Mouse (Mus musculus) cerebellum, adult 8-10 months (tissue): ENCODE data around the gene Kif26b.

Source experiments
- DNase-seq: peaks from one replicate; pipeline ENCODE4 v3.0.0; 2022

Gene Kif26b

DNA sequence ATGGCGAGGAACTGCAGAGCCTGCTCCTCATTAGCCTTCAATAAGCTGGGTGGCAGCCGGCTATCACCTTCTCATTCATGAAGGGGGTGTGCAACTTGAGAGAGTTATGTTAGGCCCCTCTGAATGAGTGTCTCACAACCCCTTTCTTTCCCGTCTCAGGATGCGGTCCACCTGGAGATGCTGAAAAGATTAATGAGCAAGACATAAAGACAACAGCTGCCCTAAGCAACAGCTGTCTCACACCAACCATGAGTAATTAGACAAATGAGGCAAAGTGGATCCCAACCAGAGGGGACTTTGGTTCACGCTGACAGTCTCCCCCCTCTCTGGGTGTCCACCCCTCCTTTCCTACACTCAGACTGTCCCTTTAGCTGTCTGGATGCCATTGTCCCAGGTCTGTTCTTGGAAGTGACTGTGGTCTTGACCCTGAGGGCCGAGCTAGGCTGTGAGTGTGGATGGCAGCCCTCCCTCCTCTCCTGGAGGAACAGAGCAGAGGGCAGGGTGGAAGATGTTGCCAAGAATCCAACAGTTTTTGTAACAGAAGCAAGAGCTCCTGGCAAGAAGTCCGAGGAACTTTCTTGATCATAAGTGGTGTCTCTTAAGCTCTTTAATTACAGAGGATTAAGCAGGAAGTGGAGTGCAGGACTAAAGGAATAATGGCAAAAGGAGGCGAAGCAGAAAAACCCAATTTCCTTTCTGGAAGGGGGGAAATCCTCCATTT lies 331.9 kb downstream of the Kif26b start:
- no peak for DNase-seq

DNA sequence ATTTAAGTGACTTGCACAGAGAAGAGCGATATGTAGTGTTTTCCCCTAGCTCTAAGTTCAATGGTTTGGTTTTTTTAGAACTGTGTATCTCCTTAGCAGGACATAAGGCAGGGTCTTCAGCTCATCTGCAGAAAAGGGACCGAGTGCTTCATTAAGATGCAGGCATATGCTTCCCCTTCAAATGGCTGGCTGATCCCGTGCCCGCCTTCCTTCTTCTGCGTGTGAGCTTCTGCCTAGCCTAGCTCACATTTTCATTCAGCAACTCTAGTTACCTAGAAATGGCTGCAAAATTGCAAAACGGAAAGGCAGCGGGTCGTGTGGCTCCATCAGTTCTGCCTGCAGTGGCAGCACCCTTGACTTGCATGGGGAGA lies 332.5 kb downstream of the Kif26b start:
- no peak for DNase-seq

DNA sequence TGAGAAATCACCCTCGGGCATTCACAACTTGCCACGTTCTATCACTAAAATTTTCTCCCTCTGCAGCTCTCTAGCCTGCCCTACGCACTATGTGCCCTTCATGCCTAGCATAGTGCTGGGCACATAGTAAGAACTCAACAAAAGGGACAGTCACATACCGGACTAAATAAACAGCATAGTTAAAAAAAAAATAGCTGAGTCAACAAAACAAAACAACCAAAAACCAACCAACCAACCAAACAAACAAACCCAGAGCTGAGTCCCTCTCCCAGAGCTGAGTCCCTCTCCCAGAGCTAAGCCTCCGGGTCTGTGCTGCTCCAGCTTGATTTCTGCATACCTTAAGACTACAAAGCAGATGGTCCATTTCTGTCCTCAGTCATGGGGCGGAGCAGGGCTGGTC lies 334.8 kb downstream of the Kif26b start:
- DNase-seq, result no peak

DNA sequence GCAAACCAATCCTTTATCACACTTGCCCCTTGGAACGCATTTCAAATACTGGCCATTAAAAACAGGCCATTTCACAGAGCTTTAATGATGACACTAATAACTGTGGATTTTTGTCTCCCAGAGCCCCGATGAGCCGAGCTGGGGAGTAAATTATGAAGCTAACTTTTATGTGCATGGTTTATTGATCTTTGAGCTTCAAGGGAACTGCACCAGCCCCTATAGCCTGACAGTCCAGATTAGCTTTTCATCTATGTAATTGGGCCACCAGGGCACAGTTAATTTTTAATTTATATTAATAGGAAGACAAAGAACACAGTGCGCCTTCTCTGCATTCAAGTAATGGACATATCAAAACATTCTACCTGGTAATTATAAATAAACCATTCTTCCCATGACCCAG lies 335.4 kb downstream of the Kif26b start:
- DNase-seq, result no peak

DNA sequence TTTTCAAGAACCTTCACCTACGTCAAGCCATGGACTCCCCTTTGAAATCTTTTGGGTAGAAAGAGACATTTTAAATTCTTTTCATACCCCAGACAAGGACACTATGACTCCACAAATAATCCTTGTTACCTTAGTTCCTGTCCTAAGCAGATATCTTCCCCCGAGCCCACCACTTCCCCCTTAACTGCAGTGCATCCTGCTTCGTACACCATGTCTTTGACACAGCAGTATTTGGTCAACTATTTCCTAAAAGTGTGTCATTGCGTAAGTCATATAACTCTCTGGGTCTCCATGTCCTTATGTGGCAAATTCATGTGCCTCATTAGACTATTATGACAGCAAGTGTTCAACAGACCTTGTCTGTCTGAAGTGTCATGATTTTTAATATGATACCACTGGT lies 337.8 kb downstream of the Kif26b start:
- DNase-seq, result no peak

DNA sequence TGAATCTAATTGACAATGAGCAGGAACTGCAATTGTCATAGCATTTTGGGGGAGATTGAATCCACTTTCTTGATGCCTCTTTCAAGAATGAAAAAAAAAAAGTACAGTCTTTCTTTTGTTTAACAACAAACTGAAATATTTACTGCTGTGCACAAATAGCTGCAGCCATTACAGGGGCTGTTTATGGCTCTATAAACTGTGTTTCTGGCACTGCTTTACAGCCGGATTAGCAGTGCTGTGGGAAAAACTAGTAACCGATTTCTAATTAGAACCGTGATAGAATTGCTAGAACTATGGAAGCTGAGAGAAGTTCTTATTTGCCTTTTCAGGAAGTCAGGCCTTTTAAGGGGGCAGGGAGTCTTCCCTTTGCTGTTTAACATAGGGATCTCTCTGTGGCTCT lies 342.1 kb downstream of the Kif26b start:
- no peak for DNase-seq

DNA sequence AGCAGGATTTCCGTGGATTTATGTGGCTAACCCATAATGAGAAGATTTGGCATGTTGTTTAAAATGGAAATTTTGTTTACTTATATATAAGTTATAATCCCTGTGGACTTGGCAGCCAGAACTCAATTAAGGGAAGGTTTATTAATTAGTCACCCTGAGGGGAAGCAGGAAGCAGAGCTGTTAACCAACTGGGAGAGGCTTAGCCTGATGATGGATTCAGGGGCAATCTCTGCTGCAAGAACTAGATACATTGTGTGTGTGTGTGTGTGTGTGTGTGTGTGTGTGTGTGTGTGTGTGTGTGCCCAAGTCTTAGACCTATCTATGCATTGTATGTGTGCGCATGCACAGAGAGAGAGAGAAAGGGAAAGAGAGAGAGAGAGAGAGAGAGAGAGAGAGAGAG lies 348.0 kb downstream of the Kif26b start:
- DNase-seq, result no peak

DNA sequence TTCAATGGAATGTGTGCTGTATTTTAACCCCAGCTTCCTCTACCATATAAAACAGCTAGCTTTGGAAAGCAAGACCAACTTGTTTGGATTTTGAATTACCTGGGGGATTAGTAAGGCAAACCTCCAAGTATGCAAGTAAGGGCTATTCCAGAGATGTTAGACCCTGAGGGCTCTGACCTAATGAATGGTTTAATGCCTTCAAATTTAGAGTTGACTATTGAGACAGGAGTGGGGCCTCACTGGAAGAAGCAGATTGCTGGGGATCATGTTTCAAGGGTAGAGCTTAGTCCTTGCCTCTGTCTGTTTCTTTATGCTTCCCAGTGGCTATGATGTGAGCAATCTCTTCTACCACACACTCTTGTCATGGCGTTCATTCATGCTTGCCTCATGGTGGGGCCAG lies 349.8 kb downstream of the Kif26b start:
- DNase-seq, result no peak

DNA sequence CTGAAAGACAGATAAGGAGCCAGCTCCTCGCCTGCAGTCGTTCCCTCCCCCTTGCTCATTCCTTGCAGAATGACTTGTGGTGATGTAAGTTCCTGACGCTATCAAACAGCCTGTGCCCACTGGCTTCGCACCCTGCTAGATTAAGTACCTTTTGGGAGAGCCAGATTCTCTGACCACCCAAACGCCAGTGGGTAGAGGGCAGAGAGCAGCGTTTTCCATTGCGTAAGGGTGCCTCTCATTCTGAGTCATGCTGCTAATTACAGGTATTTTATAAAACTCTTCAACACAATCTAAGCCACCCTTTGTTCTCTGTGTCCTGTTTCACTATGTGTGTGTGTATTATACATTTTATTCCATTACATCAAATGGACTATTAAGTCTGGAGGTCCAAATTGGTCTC lies 352.0 kb downstream of the Kif26b start:
- DNase-seq, result no peak

DNA sequence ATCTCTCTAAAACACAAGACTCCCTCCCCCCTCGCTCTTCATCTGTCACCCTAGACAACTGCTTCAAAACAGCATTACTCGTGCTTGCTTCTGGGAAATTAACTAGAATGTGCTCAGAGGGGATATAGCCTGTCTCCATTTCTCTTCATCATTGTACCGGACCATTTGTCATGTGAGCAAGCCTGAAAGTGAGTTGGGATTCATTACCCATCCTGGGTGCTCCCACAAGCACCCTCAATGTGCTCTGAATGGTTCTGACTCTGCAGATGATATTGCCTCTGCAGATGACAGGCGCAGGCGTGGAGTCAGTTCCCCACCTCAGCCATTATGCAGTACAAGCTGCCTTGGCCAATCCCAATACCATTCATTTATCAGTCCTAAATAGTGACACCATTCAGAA lies 357.7 kb downstream of the Kif26b start:
- DNase-seq, result no peak

DNA sequence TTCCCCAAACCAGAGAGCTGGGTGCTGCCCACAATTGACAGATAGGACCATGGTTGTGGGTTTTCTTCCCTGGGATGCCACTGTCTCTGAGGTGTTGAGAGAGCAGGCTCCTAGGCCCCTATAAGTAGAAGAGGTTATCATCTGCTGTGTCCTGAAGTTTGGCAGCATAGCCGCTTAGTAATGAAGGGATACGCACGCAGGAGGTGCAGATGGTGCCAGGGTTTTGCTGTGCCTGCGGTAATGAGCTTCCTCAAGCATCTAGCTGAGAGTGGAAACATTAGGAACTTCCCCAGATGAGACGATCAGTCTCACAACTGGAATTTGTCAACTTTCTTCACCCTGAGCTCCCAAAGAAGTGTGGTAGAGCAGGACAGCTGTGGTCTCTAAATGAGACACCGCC lies 363.5 kb downstream of the Kif26b start:
- no peak for DNase-seq

DNA sequence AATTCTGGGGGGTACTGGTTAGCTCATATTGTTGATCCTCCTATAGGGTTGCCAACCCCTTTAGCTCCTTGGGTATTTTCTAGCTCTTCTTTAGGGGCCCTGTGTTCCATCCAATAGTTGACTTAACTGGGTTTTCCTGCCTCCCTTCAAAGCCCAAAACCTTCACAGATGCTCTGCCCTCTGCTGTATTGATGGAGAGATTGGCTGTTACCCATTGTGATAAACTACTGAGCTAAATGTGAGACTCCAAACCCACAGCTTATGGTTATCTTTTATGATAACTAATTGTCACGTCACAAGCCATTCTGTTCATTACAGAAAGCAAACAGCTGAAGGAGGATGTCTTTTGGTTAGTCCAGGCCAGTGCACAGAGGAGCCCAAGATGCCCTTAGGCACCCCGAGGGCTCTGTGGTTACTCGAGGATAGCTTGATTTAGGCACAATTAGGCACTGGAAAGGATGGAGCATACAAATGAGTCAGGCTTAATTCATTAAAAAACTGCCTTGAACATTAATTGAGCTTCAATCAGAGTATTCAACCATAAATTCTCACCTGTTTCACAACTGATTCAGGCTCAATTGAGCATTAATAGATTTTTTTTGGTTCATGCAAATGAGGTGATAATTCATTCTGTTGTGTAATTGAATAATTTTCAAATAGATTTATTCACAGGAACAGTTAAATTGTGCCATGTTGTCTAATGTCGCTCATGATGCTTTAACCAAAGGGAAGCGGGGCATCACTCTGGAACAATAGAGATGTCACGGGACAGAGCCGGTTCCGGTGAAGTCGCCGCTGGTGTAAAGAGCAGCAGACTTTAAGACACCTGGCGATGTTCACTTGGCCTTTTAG lies 364.5 kb downstream of the Kif26b start:
- DNase-seq, result no peak

DNA sequence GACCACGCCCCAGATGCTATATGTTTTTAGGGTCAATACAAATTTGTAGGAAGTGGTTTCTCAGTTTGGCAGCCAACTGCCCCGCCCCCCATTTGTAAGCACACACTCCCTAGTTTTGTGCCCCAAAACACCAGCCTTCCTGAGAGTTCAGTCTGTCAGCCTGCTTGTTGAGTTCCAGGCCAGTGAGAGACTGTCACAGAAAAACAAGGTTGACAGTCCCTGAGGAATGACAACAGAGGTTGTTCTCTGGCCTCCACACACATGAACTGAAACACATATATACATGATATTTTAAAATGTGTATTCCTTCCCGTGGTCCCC lies 365.1 kb downstream of the Kif26b start:
- DNase-seq, result no peak

DNA sequence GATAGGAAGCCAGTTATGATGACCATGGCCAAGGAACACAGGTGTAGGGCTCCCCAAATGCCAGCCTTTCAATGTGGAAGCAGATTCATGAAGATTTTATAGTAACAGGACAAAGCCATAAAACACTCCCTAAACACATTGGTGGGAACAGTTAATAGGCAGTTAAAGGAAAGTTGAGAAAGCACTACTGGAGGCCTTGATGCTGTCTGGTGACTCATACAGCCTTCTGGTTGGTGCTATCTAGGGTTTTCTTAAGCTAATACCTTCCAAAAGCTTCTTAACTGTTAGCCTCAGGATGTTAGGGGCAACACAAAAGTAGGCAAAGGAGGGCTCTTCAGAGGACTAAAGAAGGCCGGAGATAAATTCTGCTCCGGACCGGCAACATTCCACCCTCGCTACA lies 366.7 kb downstream of the Kif26b start:
- DNase-seq, result no peak

DNA sequence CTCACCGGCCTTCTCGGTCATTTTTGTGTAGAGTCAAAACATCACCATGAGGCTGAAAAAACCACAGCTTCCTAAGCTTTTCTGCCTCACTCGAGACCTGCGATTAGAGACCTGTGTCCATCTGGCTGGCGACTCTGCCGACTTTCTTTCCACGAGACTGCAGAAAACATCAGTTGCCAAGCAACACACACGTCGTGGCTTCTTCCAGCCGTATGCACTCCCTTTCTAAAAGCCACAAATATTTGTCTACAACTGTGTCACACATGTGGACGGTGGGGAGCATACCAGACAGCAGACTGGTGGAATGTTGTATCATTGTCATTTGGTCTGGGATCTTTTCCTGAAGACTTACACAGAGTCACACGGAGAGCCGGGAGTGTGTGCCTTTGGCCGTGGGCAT lies 382.0 kb downstream of the Kif26b start:
- DNase-seq, result no peak

DNA sequence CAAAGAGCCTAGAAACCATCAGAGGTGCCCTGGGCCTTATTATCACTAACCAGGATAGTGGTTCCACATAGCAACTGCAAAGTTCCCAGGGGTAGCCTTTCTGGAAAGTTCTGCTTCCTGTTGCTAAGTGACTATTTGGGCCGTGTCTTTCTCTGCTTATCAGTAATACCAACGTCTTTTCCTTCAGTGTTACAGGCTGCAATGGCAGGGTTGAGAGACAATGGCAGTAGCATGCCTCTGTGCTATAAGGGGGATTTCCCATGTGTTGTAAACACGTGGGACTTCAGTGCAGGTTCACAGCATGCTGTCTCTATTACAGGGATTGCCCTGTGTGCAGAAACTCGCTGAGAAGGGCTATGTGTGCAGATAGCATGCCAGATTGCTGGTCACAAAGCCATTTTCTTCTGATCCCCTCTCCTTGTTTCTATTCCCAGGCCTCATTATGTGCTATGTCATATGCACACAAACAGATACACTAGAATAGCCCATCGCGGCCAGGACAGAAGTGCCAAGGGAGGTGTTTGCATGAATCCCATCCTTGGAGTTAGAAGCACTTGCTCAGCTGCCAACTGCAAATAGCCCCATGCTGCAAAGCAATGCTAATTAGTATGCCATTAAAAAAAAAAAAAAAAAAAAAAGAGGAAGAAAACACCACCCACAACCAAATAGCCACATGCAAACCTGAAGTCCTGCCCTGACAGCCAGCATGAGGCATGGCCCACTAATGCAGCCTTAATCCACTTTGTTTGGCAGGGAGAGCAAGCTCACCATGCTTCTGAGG lies 384.2 kb downstream of the Kif26b start:
- no peak for DNase-seq

DNA sequence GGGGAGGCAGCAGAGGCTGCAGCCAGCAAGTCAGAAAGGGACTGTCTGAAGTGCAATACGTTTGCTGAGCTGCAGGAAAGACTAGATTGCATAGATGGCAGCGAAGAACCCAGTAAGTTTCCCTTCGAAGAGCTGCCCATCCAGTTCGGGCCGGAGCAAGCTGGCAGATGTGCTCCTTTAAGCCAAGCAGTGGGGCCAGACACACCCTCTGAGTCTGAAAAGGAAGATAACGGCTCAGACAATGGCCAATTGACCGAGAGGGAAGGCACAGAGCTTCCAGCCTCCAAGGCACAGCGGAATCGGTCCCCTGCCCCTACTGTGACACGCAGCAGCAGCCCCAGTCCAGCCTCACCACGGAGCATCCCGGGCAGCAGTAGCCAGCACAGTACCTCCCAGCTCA lies 386.1 kb downstream of the Kif26b start:
- DNase-seq, result no peak

DNA sequence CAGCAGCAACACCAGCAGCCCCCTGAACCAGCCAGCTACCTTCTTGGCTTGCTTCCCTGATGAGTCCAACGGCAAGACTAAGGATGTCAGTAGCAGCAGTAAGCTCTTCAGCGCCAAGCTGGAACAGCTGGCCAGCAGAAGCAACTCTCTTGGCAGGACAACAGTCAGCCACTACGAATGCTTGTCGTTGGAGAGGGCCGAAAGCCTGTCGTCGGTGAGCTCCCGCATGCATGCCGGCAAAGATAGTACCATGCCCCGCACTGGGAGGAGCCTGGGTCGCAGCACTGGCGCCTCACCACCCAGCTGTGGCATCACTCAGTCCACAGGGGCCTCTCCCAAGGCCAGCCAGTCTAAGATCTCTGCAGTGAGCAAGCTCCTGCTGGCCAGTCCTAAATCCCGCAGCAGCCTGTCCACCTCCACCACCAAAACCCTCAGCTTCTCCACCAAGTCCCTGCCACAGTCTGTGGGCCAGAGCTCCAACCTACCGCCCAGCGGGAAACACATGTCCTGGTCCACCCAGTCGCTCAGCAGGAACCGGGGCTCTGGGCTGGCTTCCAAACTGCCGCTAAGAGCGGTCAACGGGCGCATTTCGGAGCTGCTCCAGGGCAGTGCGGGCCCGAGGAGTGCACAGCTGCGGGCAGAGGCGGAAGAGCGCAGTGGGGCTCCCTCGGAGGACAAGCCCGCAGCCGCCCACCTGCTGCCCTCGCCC lies 388.4 kb downstream of the Kif26b start:
- DNase-seq, result no peak

DNA sequence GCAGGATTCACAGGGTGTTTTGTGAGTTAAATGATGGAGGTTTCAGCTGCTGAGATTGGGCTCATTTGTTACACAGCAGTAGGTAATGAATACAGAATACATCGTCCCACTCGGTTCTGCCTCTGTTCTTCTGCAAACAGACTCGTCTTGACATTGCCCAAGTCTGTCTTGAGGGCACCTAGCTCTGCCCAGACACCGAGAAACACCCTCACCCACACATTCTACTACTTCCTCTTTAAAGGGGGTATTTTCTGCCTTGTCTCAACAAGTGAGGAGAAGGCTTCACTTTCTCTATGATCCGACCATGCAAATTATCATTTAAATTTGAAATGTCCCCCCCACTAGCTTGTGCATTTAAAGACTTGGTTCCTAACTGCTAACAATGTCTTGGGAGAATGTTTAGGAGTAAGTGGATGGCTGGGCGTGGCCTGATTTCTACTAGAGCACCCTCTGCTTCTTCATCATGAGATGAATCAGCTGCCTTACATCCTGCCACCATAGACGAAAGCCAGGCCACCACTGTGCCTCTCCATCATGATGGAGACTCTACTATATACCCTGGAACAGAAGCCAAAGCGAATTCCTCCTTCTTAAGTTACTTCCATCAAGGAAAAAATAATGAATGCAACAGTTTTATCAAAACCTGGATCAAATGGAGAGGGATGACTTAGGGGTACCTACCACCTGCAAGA lies 395.7 kb downstream of the Kif26b start:
- DNase-seq, result no peak

DNA sequence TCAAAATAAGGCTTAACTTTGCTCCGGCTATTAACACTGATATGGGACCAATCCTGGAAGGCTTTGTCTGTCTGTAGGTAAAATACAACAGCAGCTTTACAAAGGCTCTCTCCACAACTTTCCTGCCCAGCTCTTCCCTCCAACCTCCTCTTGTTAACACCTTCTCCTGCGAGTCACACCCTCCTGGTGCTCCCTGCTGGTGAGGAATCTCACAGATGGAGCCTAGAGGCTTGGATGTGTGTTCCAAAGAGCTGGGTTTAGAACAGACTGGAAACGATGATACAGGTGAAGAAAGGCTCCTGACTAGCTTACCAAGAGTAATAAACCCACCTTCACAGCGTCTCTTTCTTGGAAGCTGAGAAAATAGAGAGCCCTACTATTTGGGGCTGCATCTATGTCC lies 400.6 kb downstream of the Kif26b start:
- DNase-seq, result no peak

DNA sequence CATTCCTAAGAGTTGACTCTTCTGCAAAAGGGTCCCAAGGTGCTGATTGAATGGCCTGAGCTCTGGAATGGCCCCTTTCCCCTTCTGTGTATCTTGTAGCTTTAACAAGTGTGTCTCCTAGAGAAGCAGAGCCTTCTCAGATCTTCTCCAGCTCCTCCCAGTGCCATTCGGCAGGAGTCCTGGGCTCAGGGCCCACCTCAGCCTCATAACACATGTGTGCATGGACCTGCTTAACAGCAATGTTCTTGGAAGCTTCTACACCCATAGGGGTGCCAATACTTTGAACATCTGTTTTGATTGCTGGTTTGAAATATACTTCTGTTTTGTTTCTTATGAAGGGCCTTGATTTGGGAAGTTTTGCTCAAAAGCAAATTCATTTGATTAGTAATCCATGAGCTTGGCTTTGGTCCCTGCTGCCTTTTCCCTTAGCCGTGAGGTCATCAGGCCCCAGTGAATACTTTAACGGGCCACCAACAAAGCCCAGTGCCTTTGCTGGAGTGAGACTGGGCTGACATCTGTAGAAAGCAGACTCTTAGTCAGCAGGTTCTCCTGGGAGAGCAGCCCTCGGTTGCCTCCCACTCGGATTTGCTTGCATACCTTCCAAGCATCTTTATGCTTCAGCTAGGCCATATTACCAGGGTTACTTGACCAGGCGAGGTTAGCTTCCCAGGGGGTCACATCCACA lies 405.2 kb downstream of the Kif26b start:
- DNase-seq, result no peak

DNA sequence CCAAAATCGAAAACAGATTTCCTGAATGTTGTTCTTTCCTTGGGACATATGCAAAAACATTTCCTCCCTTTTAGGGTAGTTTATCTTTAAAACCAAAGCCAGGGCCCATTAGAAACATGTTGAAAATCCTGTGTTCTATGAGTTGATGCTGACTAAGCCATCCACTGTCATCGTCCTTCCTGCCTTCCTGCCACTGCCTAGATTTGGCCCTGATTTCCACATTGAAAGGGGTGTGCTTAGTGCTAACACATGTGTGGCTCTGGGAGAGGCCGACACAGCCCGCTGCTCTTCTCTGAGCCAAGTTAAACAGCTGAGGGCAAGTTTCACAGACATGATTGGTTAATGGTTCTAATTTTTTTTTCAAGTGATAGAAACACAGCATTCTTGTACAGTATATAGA lies 407.5 kb downstream of the Kif26b start:
- no peak for DNase-seq
